Mouse (Mus musculus) ES-E14 (cell line): ENCODE measurements around the gene Castor2.

Experiments used
- HCFC1 ChIP-seq: IDR thresholded peaks from 2 replicates; pipeline ENCODE4 v1.6.1; 2012; ENCODE audit warnings: low read length, inconsistent platforms, borderline replicate concordance; ENCODE audit not compliant: insufficient read depth
- ZC3H11A ChIP-seq: IDR thresholded peaks from 2 replicates; pipeline ENCODE4 v1.6.1; 2012; ENCODE audit warnings: low read depth, mild to moderate bottlenecking, inconsistent platforms, low read length, borderline replicate concordance
- ZNF384 ChIP-seq: IDR thresholded peaks from 2 replicates; pipeline ENCODE4 v1.6.1; 2012; ENCODE audit warnings: low read depth, low read length, inconsistent platforms

DNA sequence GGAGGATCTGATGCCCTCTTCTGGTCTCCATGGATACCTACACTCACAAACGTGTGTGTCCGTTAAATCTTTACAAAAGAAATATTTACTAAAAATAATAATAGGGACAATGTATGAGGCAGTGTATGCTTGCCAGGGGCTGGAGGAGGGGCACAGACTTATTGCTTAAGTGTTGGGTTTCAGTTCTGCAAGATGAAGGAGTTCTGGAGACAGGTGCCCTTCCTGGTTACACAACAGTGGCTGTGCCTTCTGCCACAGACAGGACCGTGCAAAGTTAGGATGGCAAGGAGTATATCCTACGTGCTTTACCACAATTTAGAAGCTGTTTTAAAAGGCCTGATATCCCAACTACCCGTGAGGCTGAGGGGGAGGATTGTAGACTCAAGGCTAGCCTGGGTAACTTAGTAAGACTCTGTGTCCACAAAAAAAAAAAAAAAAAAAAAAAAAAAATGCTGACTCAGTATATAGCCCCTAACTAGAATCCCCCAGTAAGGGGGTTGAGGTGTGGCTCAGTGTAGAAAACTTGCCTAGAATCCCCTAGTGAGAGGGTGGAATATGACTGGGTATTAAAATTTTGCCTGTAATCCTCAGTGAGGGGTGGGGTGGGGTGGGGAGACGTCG is 16.2 kb downstream of the Castor2 start:
- TF ChIP-seq HCFC1 (no peak), ZNF384 (0 out of 2 replicates have a peak, but pooled peaks have one; percentile 38), ZC3H11A (no peak)
